Mouse (Mus musculus): Measurements from ENCODE around the gene Tmem232. TPM values are rescaled to one million over a fixed set of nuclear protein-coding genes. Genes with fewer than 3 reads are reported as not detected.

The Tmem232 gene
- polyA plus RNA-seq (2014; fragmentation: Illumina TruSeq; extraction: RNeasy Lipid Tissue Mini Kit (QIAGEN cat#74804); ENCODE audit: low read depth, low replicate concordance), result 3.2 TPM

DNA sequence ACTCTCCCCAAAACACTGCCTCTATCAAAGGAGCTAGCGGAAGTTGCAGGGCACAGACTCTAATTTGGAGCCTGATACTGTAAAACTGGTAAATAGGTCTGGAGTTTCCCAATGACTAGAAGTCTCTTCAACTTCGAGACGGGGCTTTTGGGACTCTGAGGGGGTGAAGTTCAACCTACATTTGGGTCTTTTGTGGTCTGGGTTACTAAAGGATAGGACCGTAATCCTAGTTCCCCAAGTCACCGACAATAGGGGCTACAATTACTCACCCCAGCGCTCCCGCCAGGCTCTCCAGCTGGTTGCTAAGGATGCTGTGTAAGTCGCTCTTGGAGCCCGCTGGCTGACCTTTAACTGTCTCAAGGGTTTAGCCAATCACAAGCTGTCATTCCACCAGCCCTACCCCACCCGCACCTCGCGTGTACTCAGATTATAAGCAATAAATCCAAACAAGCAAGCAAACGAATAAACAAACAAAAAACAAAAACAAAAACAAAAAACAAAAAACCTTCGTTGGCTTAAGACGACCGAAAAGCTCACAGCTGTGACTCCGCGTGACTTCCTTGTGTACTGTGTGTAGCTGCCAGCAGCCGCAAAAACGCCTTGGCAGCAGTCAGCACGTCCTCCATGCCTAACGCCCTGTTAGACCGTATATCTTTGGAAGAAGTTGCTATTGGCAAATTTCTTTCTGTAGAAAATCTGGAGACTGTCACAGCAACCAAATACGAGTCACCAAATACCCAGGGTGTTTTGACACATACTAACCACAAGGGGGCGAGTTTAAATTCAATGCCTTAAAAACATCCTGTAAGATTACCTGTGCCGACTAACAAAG, at the start of gene Tmem232:
Tmem232 (minus strand) TSS at position 342 of the 832 bp plus-strand sequence.

Other genes starting within 250 kb of the Tmem232 start
- 81.6 TPM for gene Vapa, start 72.8 kb upstream of the Tmem232 start, polyA plus RNA-seq (2014; fragmentation: Illumina TruSeq; extraction: RNeasy Lipid Tissue Mini Kit (QIAGEN cat#74804); ENCODE audit: low read depth, low replicate concordance)
- 12.3 TPM for gene Txndc2, start 101.4 kb upstream of the Tmem232 start, polyA plus RNA-seq (2014; fragmentation: Illumina TruSeq; extraction: RNeasy Lipid Tissue Mini Kit (QIAGEN cat#74804); ENCODE audit: low read depth, low replicate concordance)
- gene Rab31, start 232.0 kb upstream of the Tmem232 start, polyA plus RNA-seq (2014; fragmentation: Illumina TruSeq; extraction: RNeasy Lipid Tissue Mini Kit (QIAGEN cat#74804); ENCODE audit: low read depth, low replicate concordance), result 17.6 TPM
- 36.3 TPM for gene Ppp4r1, start 241.8 kb upstream of the Tmem232 start, polyA plus RNA-seq (2014; fragmentation: Illumina TruSeq; extraction: RNeasy Lipid Tissue Mini Kit (QIAGEN cat#74804); ENCODE audit: low read depth, low replicate concordance)